Mouse (Mus musculus) heart, postnatal 0 days (tissue): ENCODE data around the gene Sri.

Experiments used
- CTCF ChIP-seq: IDR thresholded peaks from 2 replicates; pipeline ENCODE4 v1.5.1; 2016; ENCODE audit warnings: antibody characterized with exemption, control low read depth, low read depth
- EP300 ChIP-seq: IDR thresholded peaks from 2 replicates; pipeline ENCODE4 v1.6.1; 2016; ENCODE audit warnings: antibody characterized with exemption, low read depth

GRCm38 (mm10) chr5:8058056-8058455, 12.2 kb downstream of the Sri start:
- no peak for TF ChIP-seq CTCF
- no peak for TF ChIP-seq EP300
